Mouse (Mus musculus): ENCODE results near the gene Ptges. TPM values are rescaled to one million over a fixed set of nuclear protein-coding genes. Genes with fewer than 3 reads are reported as not detected.

Ptges gene
- 15.8 and 19.8 TPM in 2 replicates for polyA plus RNA-seq (2015; fragmentation: Nextera tagmentation; extraction: Ambion mirVana)

- Histone ChIP-seq H3K4me2 (peak within 1 kb of the TSS; percentile 71), H3K4me1 (peaks cover 31% of the 10 kb centered on the region), H3K27me3 (no peaks in the 10 kb centered on the region), H3K9me3 (no peaks in the 10 kb centered on the region), H3K4me3 (peak within 1 kb of the TSS; percentile 32), H3K27ac (peak within 1 kb of the TSS; percentile 16; the same call in 1 of the 2 replicates), H3K36me3 (no peaks in the 10 kb centered on the region), H3K9ac (peak within 1 kb of the TSS; percentile 63)
- WGBS: 2% methylated on average over 23 of the region's 23 CpGs
- peak; percentile 54; the same call in 1 of the 2 replicates for ATAC-seq (ENCODE audit: insufficient number of reproducible peaks, insufficient read depth, low FRiP score, low TSS enrichment, low read depth)
Measured at GRCm38 (mm10) chr2:30929483-30930045, at the start of gene Ptges. Gene Ptges, minus strand, starts transcription at chr2:30929863.

- ATAC-seq (ENCODE audit: insufficient number of reproducible peaks, insufficient read depth, low FRiP score, low TSS enrichment, low read depth): peak; percentile 85
- no peaks in the 10 kb centered on the region for H3K27me3 ChIP-seq
- peak within 1 kb of the TSS; percentile 71; the same call in 1 of the 2 replicates for H3K27ac ChIP-seq
- H3K9me3 ChIP-seq: no peaks in the 10 kb centered on the region
- H3K36me3 ChIP-seq: peaks cover 45% of the 10 kb centered on the region
- peak within 1 kb of the TSS; percentile 99 for H3K4me3 ChIP-seq
- peak within 1 kb of the TSS; percentile 94 for H3K9ac ChIP-seq
- peak within 1 kb of the TSS; percentile 93 for H3K4me2 ChIP-seq
- peaks cover 28% of the 10 kb centered on the region for H3K4me1 ChIP-seq
- WGBS: 2% methylated on average over 59 of the region's 59 CpGs
Measured at GRCm38 (mm10) chr2:30967352-30968327, 38.0 kb upstream of the Ptges start, which contains the start of gene Tor1a. Gene Tor1a, minus strand, starts transcription at chr2:30967933.

- Histone ChIP-seq H3K4me3 (peak overlapping the region; percentile 99), H3K9ac (peak overlapping the region; percentile 94), H3K4me2 (peak overlapping the region; percentile 93), H3K4me1 (peaks cover 28% of the 10 kb centered on the region), H3K36me3 (peaks cover 48% of the 10 kb centered on the region), H3K27me3 (no peaks in the 10 kb centered on the region), H3K27ac (no peak overlapping the region), H3K9me3 (no peaks in the 10 kb centered on the region)
- WGBS: 21% methylated on average over 16 of the region's 16 CpGs
- no peak for ATAC-seq (ENCODE audit: insufficient number of reproducible peaks, insufficient read depth, low FRiP score, low TSS enrichment, low read depth)
Measured at GRCm38 (mm10) chr2:30966826-30967225, 37.2 kb upstream of the Ptges start.

- Histone ChIP-seq H3K9ac (no peak overlapping the region), H3K9me3 (no peaks in the 10 kb centered on the region), H3K36me3 (peaks cover 54% of the 10 kb centered on the region), H3K4me2 (peak overlapping the region; percentile 93; the same call in 1 of the 2 replicates), H3K4me1 (peaks cover 28% of the 10 kb centered on the region), H3K4me3 (no peak overlapping the region), H3K27ac (no peak overlapping the region), H3K27me3 (no peaks in the 10 kb centered on the region)
- ATAC-seq (ENCODE audit: insufficient number of reproducible peaks, insufficient read depth, low FRiP score, low TSS enrichment, low read depth): no peak
- WGBS: 93% methylated on average over 8 of the region's 8 CpGs
Measured at GRCm38 (mm10) chr2:30965627-30966026, 36.0 kb upstream of the Ptges start.

- Histone ChIP-seq H3K27me3 (no peaks in the 10 kb centered on the region), H3K4me1 (peaks cover 28% of the 10 kb centered on the region), H3K9me3 (no peaks in the 10 kb centered on the region), H3K4me3 (no peak overlapping the region), H3K27ac (no peak overlapping the region), H3K9ac (no peak overlapping the region), H3K4me2 (no peak overlapping the region), H3K36me3 (peaks cover 83% of the 10 kb centered on the region)
- 88% methylated on average over 11 of the region's 11 CpGs for WGBS
- no peak for ATAC-seq (ENCODE audit: insufficient number of reproducible peaks, insufficient read depth, low FRiP score, low TSS enrichment, low read depth)
Measured at GRCm38 (mm10) chr2:30962570-30963254, 33.0 kb upstream of the Ptges start.

- no peak overlapping the region for H3K27ac ChIP-seq
- H3K4me2 ChIP-seq: no peak overlapping the region
- no peak for ATAC-seq (ENCODE audit: insufficient number of reproducible peaks, insufficient read depth, low FRiP score, low TSS enrichment, low read depth)
- H3K4me1 ChIP-seq: peaks cover 16% of the 10 kb centered on the region
- no peak overlapping the region for H3K4me3 ChIP-seq
- WGBS: 43% methylated on average over 5 of the region's 5 CpGs
- no peaks in the 10 kb centered on the region for H3K27me3 ChIP-seq
- H3K36me3 ChIP-seq: peaks cover 98% of the 10 kb centered on the region
- no peak overlapping the region for H3K9ac ChIP-seq
- no peaks in the 10 kb centered on the region for H3K9me3 ChIP-seq
Measured at GRCm38 (mm10) chr2:30959856-30960255, 30.2 kb upstream of the Ptges start.

- Histone ChIP-seq H3K9me3 (no peaks in the 10 kb centered on the region), H3K36me3 (peaks cover 87% of the 10 kb centered on the region), H3K4me3 (no peak overlapping the region), H3K4me2 (no peak overlapping the region), H3K27me3 (no peaks in the 10 kb centered on the region), H3K4me1 (peaks cover 21% of the 10 kb centered on the region), H3K9ac (no peak overlapping the region), H3K27ac (no peak overlapping the region)
- 89% methylated on average over 14 of the region's 14 CpGs for WGBS
- no peak for ATAC-seq (ENCODE audit: insufficient number of reproducible peaks, insufficient read depth, low FRiP score, low TSS enrichment, low read depth)
Measured at GRCm38 (mm10) chr2:30958726-30959125, 29.1 kb upstream of the Ptges start.

GRCm38 (mm10) chr2:30957511-30957910 lies 27.8 kb upstream of the Ptges start:
- no peak for ATAC-seq (ENCODE audit: insufficient number of reproducible peaks, insufficient read depth, low FRiP score, low TSS enrichment, low read depth)
- Histone ChIP-seq H3K27ac (no peak overlapping the region), H3K4me1 (peaks cover 24% of the 10 kb centered on the region), H3K36me3 (peaks cover 75% of the 10 kb centered on the region), H3K27me3 (no peaks in the 10 kb centered on the region), H3K4me3 (no peak overlapping the region), H3K9me3 (no peaks in the 10 kb centered on the region), H3K4me2 (no peak overlapping the region), H3K9ac (no peak overlapping the region)
- 94% methylated on average over 4 of the region's 4 CpGs for WGBS

- Histone ChIP-seq H3K4me3 (peak overlapping the region; percentile 78), H3K27me3 (no peaks in the 10 kb centered on the region), H3K4me2 (peak overlapping the region; percentile 76), H3K4me1 (peaks cover 24% of the 10 kb centered on the region), H3K9me3 (no peaks in the 10 kb centered on the region), H3K36me3 (peaks cover 48% of the 10 kb centered on the region), H3K9ac (peak overlapping the region; percentile 86), H3K27ac (no peak overlapping the region)
- WGBS: 69% methylated on average over 6 of the region's 6 CpGs
- no peak for ATAC-seq (ENCODE audit: insufficient number of reproducible peaks, insufficient read depth, low FRiP score, low TSS enrichment, low read depth)
Measured at GRCm38 (mm10) chr2:30954797-30955196, 25.1 kb upstream of the Ptges start.

GRCm38 (mm10) chr2:30952824-30953490 lies 23.3 kb upstream of the Ptges start, which contains the start of gene Tor1b:
Gene Tor1b, plus strand, starts transcription at chr2:30952959.
- under 1% methylated on average over 60 of the region's 60 CpGs for WGBS
- H3K9me3 ChIP-seq: no peaks in the 10 kb centered on the region

GRCm38 (mm10) chr2:30952457-30952823 lies 22.8 kb upstream of the Ptges start:
- Histone ChIP-seq H3K4me2 (peak overlapping the region; percentile 76), H3K36me3 (peaks cover 25% of the 10 kb centered on the region), H3K4me1 (peaks cover 24% of the 10 kb centered on the region), H3K27me3 (no peaks in the 10 kb centered on the region), H3K9ac (peak overlapping the region; percentile 86; the same call in 1 of the 2 replicates), H3K27ac (peak overlapping the region; percentile 90), H3K9me3 (no peaks in the 10 kb centered on the region), H3K4me3 (peak overlapping the region; percentile 78)
- 20% methylated on average over 5 of the region's 5 CpGs for WGBS
- ATAC-seq (ENCODE audit: insufficient number of reproducible peaks, insufficient read depth, low FRiP score, low TSS enrichment, low read depth): no peak

More at GRCm38 (mm10) chr2:30952824-30953490, 23.3 kb upstream of the Ptges start, which contains the start of gene Tor1b:
- Histone ChIP-seq H3K9ac (peak within 1 kb of the TSS; percentile 86), H3K4me3 (peak within 1 kb of the TSS; percentile 78), H3K4me2 (peak within 1 kb of the TSS; percentile 76), H3K36me3 (peaks cover 30% of the 10 kb centered on the region), H3K27me3 (no peaks in the 10 kb centered on the region), H3K27ac (peak within 1 kb of the TSS; percentile 90), H3K4me1 (peaks cover 24% of the 10 kb centered on the region)
- peak; percentile 41; the same call in 1 of the 2 replicates for ATAC-seq (ENCODE audit: insufficient number of reproducible peaks, insufficient read depth, low FRiP score, low TSS enrichment, low read depth)
